Mouse (Mus musculus): ENCODE results near the gene Efnb3.

- no peak for TF ChIP-seq GATA1 (IDR thresholded peaks at IDR 0.05; ENCODE audit: low read length)
- TF ChIP-seq TAL1 (IDR thresholded peaks at IDR 0.05; ENCODE audit: low read length), result no peak
Observed at GRCm38 (mm10) chr11:69603516-69603915, 43.5 kb upstream of the Efnb3 start.

All from erythroblast, embryonic 14.5 days (primary cell).